Mouse (Mus musculus) ES-Bruce4 (cell line): ENCODE results near the gene Zfp978. TPM values are rescaled to one million over a fixed set of nuclear protein-coding genes. Genes with fewer than 3 reads are reported as not detected.
A peak's percentile ranks its signal among the peaks of the same experiment; 100 is the strongest.
"Not testable (repeated sequence)": the region's sequence is repeated elsewhere in the genome, so short reads cannot be mapped to it uniquely, and the experiment has no call there.

ENCODE experiments used
- H3K27ac ChIP-seq: 2 replicates; pipeline ENCODE4 v1.5.1; 2012; ENCODE audit warnings: low read length, inconsistent platforms; ENCODE audit not compliant: insufficient read depth
- H3K27me3 ChIP-seq: 2 replicates; pipeline ENCODE4 v1.6.1; 2012; ENCODE audit warnings: mild to moderate bottlenecking, low read length, inconsistent platforms; ENCODE audit not compliant: control insufficient read depth, poor library complexity, insufficient read depth, severe bottlenecking
- H3K36me3 ChIP-seq: 2 replicates; pipeline ENCODE4 v1.6.1; 2012; ENCODE audit warnings: inconsistent platforms, mild to moderate bottlenecking, low read length, moderate library complexity; ENCODE audit not compliant: control insufficient read depth, poor library complexity, insufficient read depth, severe bottlenecking
- H3K4me1 ChIP-seq: one replicate; pipeline ENCODE4 v1.8.1; 2011; ENCODE audit warnings: low read length; ENCODE audit not compliant: control insufficient read depth, insufficient read depth
- H3K4me3 ChIP-seq: 2 replicates; pipeline ENCODE4 v1.5.1; 2011; ENCODE audit warnings: low read depth, mild to moderate bottlenecking, low read length
- H3K9ac ChIP-seq: 2 replicates; pipeline ENCODE4 v1.6.1; 2012; ENCODE audit warnings: low read depth, mild to moderate bottlenecking, inconsistent platforms; ENCODE audit not compliant: poor library complexity, severe bottlenecking
- H3K9me3 ChIP-seq: replicated peaks from 2 replicates; pipeline ENCODE4 v1.6.1; 2012; ENCODE audit warnings: mild to moderate bottlenecking, low read length, inconsistent platforms; ENCODE audit not compliant: control insufficient read depth, poor library complexity, insufficient read depth, severe bottlenecking
- CTCF ChIP-seq: IDR thresholded peaks from one replicate; pipeline ENCODE4 v1.8.1; 2011; ENCODE audit warnings: low read depth, low read length
- EP300 ChIP-seq: IDR thresholded peaks from 2 replicates; pipeline ENCODE4 v1.6.1; 2011; ENCODE audit warnings: low read depth, low read length; ENCODE audit not compliant: insufficient read depth
- POLR2A ChIP-seq: IDR thresholded peaks from one replicate; pipeline ENCODE4 v1.8.1; 2011; ENCODE audit warnings: low read length; ENCODE audit not compliant: insufficient read depth
- polyA plus RNA-seq: library from polyadenylated mRNA; stranded (reverse); fragments of >200 nt; gene quantifications from 2 replicates; pipeline ENCODE4 v1.2.4, GENCODE M21; 2011; ENCODE audit warnings: low read depth; ENCODE audit not compliant: missing spikeins, insufficient read depth, insufficient read length

Gene Zfp978
- polyA plus RNA-seq, 1 experiment, result 46.3 TPM

DNA sequence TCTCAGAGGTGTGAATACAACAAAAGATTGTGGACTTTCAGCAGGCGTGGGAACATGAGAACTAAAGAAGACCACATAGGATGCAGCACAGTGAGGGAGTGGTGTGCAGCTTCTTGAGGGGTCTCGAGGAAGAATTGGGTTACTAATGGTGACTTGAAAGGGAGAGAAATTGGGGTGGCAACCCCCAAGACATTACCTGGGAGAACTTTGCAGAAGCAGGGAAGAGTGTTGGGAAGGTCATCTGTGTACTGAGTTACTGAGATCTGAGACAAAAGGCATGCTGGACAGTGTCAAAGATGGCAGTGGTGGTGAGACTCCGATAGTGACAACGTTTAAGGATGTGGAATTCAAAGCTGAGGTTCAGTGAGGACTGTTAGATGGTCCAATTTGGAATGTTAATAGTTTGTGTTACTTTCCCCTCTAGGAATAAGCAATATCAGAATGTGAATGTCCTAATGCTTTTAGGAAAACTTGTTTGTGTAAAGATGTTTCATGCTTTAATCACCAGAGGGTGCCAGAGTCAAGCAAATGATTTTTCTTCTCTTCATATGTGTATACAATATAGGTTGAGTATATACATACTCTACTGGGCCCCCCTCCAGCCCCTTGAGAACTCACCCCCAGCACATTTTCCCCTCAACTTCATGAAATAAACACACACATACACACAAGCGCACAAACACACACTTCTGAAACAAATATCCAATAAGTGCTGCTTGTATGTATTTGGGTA lies 64.7 kb downstream of the Zfp978 start:
- H3K4me1 ChIP-seq, H3K9ac ChIP-seq: not testable (repeated sequence)
- H3K9me3 ChIP-seq, result peaks cover 11% of the 10 kb centered on the region

GRCm38 (mm10) chr4:147430651-147431050 lies 69.5 kb downstream of the Zfp978 start:
- Histone ChIP-seq H3K4me1 (no peaks in the 10 kb centered on the region), H3K27me3 (no peaks in the 10 kb centered on the region), H3K9me3 (peaks cover 13% of the 10 kb centered on the region), H3K27ac (no peak overlapping the region), H3K9ac (no peak overlapping the region), H3K36me3 (no peaks in the 10 kb centered on the region), H3K4me3 (no peak overlapping the region)
- TF ChIP-seq POLR2A, result no peak
- no peak for TF ChIP-seq EP300
- no peak for TF ChIP-seq CTCF

More for the DNA sequence above, 64.7 kb downstream of the Zfp978 start:
- H3K36me3 ChIP-seq, H3K4me3 ChIP-seq, H3K27ac ChIP-seq, H3K27me3 ChIP-seq: not testable (repeated sequence)
- peak; percentile 11 for TF ChIP-seq CTCF

- H3K36me3 ChIP-seq, H3K27me3 ChIP-seq, H3K27ac ChIP-seq, H3K9ac ChIP-seq, H3K4me1 ChIP-seq, H3K4me3 ChIP-seq: not testable (repeated sequence)
- peaks cover 13% of the 10 kb centered on the region for H3K9me3 ChIP-seq
Observed at GRCm38 (mm10) chr4:147431696-147432442, 70.8 kb downstream of the Zfp978 start.

DNA sequence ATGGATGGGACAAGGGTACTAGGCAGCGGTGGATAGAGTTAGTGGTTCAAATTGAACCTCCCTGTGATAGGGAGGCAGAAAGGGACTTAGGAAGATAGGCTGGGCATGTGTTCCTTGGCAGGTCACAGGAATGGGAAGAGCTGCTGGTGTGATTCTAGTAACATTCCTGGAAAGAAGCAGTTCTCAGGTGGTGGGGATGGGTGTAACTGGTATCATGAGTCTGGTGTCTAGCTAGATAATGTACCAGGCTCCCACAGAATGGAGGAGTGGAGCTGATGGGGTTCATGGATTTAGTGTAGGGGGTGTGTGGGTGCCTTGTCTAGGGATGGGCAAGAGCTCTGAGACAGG lies 71.3 kb downstream of the Zfp978 start:
- Histone ChIP-seq H3K9me3 (peaks cover 13% of the 10 kb centered on the region), H3K4me3 (no peak overlapping the region), H3K4me1 (no peaks in the 10 kb centered on the region), H3K9ac (no peak overlapping the region), H3K27me3 (no peaks in the 10 kb centered on the region), H3K36me3 (no peaks in the 10 kb centered on the region), H3K27ac (no peak overlapping the region)
- TF ChIP-seq POLR2A, result no peak
- TF ChIP-seq EP300, result no peak
- no peak for TF ChIP-seq CTCF

DNA sequence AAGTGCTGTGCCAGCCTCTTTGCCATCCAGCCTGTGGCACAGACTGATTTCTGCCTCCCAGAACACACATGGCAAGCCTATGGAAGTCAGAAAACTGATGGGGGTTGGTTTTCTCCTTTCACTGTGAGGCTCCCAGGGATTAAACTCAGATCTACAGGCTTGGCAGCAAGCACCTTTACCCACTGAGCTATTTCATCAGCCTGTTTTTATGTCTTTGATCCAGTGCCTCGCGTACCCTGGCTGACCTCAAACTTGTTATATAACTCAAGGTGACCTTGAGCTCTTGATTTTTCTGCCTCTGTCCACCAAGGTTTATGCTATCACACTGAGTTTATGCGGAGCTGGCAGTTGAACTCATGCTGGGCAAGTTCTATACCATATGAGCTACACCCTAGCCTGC lies 71.9 kb downstream of the Zfp978 start:
- Histone ChIP-seq H3K4me3 (no peak overlapping the region), H3K9me3 (peaks cover 13% of the 10 kb centered on the region), H3K27ac (no peak overlapping the region), H3K27me3 (no peaks in the 10 kb centered on the region), H3K9ac (no peak overlapping the region), H3K36me3 (no peaks in the 10 kb centered on the region), H3K4me1 (no peaks in the 10 kb centered on the region)
- no peak for TF ChIP-seq CTCF
- TF ChIP-seq POLR2A, result no peak
- TF ChIP-seq EP300, result no peak

DNA sequence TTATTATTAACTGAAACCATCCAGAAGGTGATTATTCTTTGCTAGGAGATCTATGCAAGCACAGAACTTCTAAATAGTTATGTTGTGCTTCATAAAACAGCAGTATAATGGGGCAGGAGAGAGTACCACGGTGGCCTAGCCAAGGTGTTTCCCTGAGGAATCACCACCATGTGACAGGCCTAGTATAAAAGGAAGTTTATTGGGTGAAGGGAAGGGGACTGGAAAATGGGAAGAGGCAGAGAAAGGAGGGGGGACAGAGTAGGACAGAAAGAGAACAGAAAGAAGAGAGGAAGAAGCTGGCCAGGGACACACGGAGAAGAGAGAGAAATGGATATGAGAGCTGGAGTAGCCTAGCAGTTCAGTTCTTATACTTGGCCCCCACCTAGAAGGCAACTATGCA lies 72.8 kb downstream of the Zfp978 start:
- H3K4me3 ChIP-seq, result no peak overlapping the region
- TF ChIP-seq POLR2A, result no peak
- TF ChIP-seq CTCF, result no peak
- no peak for TF ChIP-seq EP300
- H3K9me3 ChIP-seq, result peaks cover 13% of the 10 kb centered on the region
- H3K36me3 ChIP-seq, result no peaks in the 10 kb centered on the region
- no peak overlapping the region for H3K27ac ChIP-seq
- no peaks in the 10 kb centered on the region for H3K4me1 ChIP-seq
- H3K27me3 ChIP-seq, result no peaks in the 10 kb centered on the region
- H3K9ac ChIP-seq, result no peak overlapping the region

Other genes starting within 250 kb of the Zfp978 start
- 28.6 and 32.7 TPM in 2 replicates for gene Zfp991, start 229.3 kb upstream of the Zfp978 start, polyA plus RNA-seq
- gene Zfp988, start 55.6 kb upstream of the Zfp978 start, polyA plus RNA-seq, result 19.4 and 25.2 TPM in 2 replicates
- 24.5 and 26.4 TPM in 2 replicates for gene Zfp982, start 131.1 kb downstream of the Zfp978 start, polyA plus RNA-seq
- gene Gm16503, start 178.9 kb downstream of the Zfp978 start, polyA plus RNA-seq, result 1.9 and 2.7 TPM in 2 replicates
- gene Zfp985, start 192.0 kb downstream of the Zfp978 start, polyA plus RNA-seq, result 14.2 TPM in 2 replicates